Mouse (Mus musculus): ENCODE measurements around the gene Osbp2.

GRCm38 (mm10) chr11:3674545-3674944 is 189.2 kb downstream of the Osbp2 start:
- TF ChIP-seq CTCF (IDR thresholded peaks at IDR 0.05; ENCODE audit: low read depth, low read length) (no peak), POLR2A (IDR thresholded peaks at IDR 0.05; ENCODE audit: insufficient read depth, low read length) (no peak), EP300 (IDR thresholded peaks at IDR 0.05; ENCODE audit: insufficient read depth, low read depth, low read length) (no peak)
